Mouse (Mus musculus) liver, embryonic 16.5 days (tissue): Measurements from ENCODE around the gene Adamts12. TPM values are rescaled to one million over a fixed set of nuclear protein-coding genes. Genes with fewer than 3 reads are reported as not detected.

Experiments used
- ATAC-seq: fragments of 200-750 bp; cut with Nextera tagmentation; 2 replicates; pipeline ENCODE4 v1.8.0; 2017; ENCODE audit warnings: low read depth, mild to moderate bottlenecking, moderate number of reproducible peaks, moderate library complexity
- H3K27ac ChIP-seq: fragments of 300-500 bp; sonication (generic); 2 replicates; pipeline ENCODE4 v1.5.1; 2014; ENCODE audit warnings: mild to moderate bottlenecking, low read length
- H3K27me3 ChIP-seq: fragments of 300-500 bp; sonication (generic); 2 replicates; pipeline ENCODE4 v1.6.1; 2014; ENCODE audit warnings: low read depth, low read length, mixed read lengths; ENCODE audit not compliant: control insufficient read depth, insufficient read depth
- H3K36me3 ChIP-seq: fragments of 300-500 bp; sonication (generic); 2 replicates; pipeline ENCODE4 v1.6.1; 2014; ENCODE audit warnings: mild to moderate bottlenecking; ENCODE audit not compliant: control insufficient read depth, insufficient read depth
- H3K4me1 ChIP-seq: fragments of 300-500 bp; sonication (generic); 2 replicates; pipeline ENCODE4 v1.6.1; 2014; ENCODE audit warnings: low read depth, low read length, mixed read lengths; ENCODE audit not compliant: control insufficient read depth
- H3K4me2 ChIP-seq: fragments of 300-500 bp; sonication (generic); 2 replicates; pipeline ENCODE4 v1.6.1; 2014; ENCODE audit warnings: low read depth, low read length, mixed read lengths
- H3K4me3 ChIP-seq: fragments of 300-500 bp; sonication (generic); 2 replicates; pipeline ENCODE4 v1.5.1; 2014; ENCODE audit warnings: low read depth, mild to moderate bottlenecking, low read length
- H3K9ac ChIP-seq: fragments of 300-500 bp; sonication (generic); 2 replicates; pipeline ENCODE4 v1.6.1; 2014; ENCODE audit warnings: low read depth, low read length
- H3K9me3 ChIP-seq: fragments of 300-500 bp; sonication (generic); replicated peaks from 2 replicates; pipeline ENCODE4 v1.6.1; 2016; ENCODE audit warnings: low read length; ENCODE audit not compliant: control insufficient read depth
- WGBS: fragments of 180-500 bp; shearing (Covaris S2); extraction: QIAGEN DNeasy Blood & Tissue Kit; methylation state at CpG from one replicate; pipeline ENCODE4 v1.1.7; 2014; ENCODE audit not compliant: insufficient replicate concordance; 5-methylcytosine and 5-hydroxymethylcytosine counted together
- polyA plus RNA-seq: library from polyadenylated mRNA; unstranded; fragments of >200 nt; fragmentation: Nextera tagmentation; extraction: Ambion mirVana; gene quantifications from 2 replicates; pipeline ENCODE4 v1.2.1, GENCODE M21; 2015

The Adamts12 gene
- polyA plus RNA-seq, 1 experiment from 2014 or later: 0.34 TPM

DNA sequence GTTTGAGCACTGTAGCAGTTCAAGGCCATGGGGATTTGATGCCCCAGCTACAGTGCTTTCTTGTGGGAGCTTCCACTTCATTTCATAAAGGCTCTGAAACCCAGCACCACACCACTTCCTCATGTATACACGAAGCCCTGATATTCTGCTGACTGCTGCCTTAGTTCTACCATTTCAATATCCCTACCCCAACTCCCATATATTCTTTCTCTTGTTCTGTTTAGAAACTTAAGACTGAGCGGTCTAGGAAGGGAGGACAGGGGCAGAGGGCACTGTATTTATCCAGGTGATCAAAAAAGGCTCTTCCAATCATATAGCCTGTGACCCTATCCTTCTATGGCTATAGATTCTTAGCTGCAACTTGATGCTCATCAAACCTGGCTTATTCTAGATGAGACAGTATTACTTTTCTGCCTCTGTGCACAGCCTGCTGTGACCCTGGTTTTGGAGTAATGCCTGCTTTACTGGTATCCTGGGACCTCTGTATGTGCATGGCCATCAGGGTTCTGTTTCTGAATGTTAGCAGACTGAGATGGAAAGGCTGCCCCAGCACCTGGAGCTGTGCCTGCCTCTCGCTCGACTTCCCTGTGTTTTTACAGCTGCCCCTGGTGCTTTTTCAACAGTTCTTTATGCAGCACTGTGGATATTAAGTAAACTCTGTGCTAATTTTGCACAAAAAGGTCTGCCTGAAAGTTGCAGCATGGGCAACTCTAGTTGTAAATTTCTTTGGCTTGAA, 33.5 kb downstream of the Adamts12 start:
- Histone ChIP-seq H3K9ac (no peak overlapping the region), H3K27ac (no peak overlapping the region), H3K9me3 (no peaks in the 10 kb centered on the region), H3K4me2 (no peak overlapping the region), H3K4me3 (no peak overlapping the region), H3K27me3 (no peaks in the 10 kb centered on the region), H3K4me1 (no peaks in the 10 kb centered on the region), H3K36me3 (no peaks in the 10 kb centered on the region)
- no peak for ATAC-seq
- WGBS: 47% methylated on average over 4 of the region's 4 CpGs

DNA sequence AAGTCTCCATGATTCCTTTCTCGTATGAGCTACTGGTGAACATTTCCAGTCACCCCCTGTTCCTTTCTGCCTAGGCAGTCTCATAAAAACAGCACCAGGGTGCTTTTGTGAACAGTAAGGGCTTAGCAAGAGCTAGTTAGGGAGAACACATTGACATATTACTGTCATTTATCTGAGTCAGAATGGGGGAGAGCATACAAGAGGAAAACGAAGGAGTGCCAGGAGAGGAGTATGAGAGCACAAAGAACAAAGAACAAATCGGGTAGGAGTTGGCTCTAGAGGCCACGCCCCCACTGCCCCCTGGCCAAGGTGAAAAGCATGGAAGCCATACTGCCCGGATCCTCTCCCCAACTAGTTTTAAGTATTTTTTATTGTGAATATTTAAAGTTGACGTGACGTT, 34.4 kb downstream of the Adamts12 start:
- no peaks in the 10 kb centered on the region for H3K4me1 ChIP-seq
- H3K36me3 ChIP-seq: no peaks in the 10 kb centered on the region
- no peak overlapping the region for H3K9ac ChIP-seq
- H3K4me3 ChIP-seq: no peak overlapping the region
- no peaks in the 10 kb centered on the region for H3K9me3 ChIP-seq
- no peak overlapping the region for H3K4me2 ChIP-seq
- no peak for ATAC-seq
- H3K27ac ChIP-seq: no peak overlapping the region
- 62% methylated on average over 7 of the region's 7 CpGs for WGBS
- no peaks in the 10 kb centered on the region for H3K27me3 ChIP-seq

DNA sequence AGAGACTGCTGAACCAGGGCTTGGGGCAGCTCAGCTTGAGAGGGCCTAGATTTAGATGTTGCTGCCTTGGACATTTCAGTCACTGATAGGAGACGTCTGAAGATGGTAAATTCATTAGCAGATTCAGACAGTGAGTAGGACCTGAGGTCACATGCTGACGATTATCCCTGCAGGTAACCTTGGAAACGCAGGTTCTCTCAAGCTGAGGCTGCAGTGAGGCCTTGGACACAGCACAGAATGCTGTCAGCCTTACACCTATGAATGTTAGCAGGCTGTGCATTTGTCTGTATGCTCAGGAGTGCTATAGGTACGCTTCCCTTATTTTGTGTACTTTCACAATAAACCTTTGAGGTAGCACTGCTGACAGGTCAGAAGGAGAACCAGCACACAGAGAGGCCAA, 36.3 kb downstream of the Adamts12 start:
- H3K27me3 ChIP-seq: no peaks in the 10 kb centered on the region
- H3K4me3 ChIP-seq: no peak overlapping the region
- H3K4me1 ChIP-seq: no peaks in the 10 kb centered on the region
- ATAC-seq: no peak
- H3K9ac ChIP-seq: no peak overlapping the region
- no peaks in the 10 kb centered on the region for H3K9me3 ChIP-seq
- no peaks in the 10 kb centered on the region for H3K36me3 ChIP-seq
- no peak overlapping the region for H3K27ac ChIP-seq
- WGBS: 58% methylated on average over 4 of the region's 4 CpGs
- H3K4me2 ChIP-seq: no peak overlapping the region

DNA sequence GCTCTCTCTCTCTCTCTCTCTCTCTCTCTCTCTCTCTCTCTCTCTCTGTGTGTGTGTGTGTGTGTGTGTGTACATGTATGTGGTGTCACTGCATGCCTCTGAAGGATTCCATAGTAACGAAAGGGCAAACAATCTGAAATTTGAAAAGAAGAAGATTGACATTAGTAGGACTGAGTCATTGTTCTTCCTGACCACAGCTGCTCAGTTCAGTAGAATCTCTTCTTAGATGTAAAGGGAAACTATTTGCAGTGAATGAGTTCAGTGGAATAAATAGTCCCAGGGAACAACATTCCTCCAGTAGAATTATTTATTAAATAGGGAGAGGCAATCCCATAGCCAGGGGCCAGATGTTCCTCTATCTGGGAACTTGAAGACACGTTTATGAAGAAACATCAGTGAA, 40.5 kb downstream of the Adamts12 start:
- 40% methylated on average over 2 of the region's 2 CpGs for WGBS

DNA sequence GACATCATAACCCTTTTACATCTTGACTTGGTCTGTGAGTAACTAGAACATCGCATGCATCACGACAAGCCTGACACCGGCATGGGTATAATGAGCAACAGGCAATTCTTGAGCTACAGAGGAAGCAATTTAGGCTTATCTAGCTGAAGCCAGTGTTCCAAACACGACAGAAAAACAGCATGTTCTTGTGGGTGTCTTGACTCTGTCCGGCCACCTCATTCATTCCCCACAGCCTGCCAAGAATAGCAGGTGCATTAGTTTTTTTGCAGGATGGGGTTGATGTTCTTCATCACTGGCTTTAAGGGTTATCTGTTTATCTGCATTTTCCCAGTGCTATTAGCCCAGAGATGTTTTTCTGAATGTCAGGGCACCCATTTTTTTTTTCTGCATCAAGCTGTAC, 42.8 kb downstream of the Adamts12 start:
- Histone ChIP-seq H3K4me3 (no peak overlapping the region), H3K27ac (no peak overlapping the region), H3K4me2 (no peak overlapping the region), H3K36me3 (no peaks in the 10 kb centered on the region), H3K27me3 (no peaks in the 10 kb centered on the region), H3K4me1 (no peaks in the 10 kb centered on the region), H3K9ac (no peak overlapping the region), H3K9me3 (no peaks in the 10 kb centered on the region)
- 49% methylated on average over 5 of the region's 5 CpGs for WGBS
- no peak for ATAC-seq

More for the DNA sequence above, 40.5 kb downstream of the Adamts12 start:
- no peaks in the 10 kb centered on the region for H3K36me3 ChIP-seq
- H3K27me3 ChIP-seq: no peaks in the 10 kb centered on the region
- no peaks in the 10 kb centered on the region for H3K4me1 ChIP-seq
- no peak overlapping the region for H3K4me2 ChIP-seq
- no peak overlapping the region for H3K27ac ChIP-seq
- H3K4me3 ChIP-seq: no peak overlapping the region
- no peaks in the 10 kb centered on the region for H3K9me3 ChIP-seq
- no peak overlapping the region for H3K9ac ChIP-seq
- ATAC-seq: no peak

DNA sequence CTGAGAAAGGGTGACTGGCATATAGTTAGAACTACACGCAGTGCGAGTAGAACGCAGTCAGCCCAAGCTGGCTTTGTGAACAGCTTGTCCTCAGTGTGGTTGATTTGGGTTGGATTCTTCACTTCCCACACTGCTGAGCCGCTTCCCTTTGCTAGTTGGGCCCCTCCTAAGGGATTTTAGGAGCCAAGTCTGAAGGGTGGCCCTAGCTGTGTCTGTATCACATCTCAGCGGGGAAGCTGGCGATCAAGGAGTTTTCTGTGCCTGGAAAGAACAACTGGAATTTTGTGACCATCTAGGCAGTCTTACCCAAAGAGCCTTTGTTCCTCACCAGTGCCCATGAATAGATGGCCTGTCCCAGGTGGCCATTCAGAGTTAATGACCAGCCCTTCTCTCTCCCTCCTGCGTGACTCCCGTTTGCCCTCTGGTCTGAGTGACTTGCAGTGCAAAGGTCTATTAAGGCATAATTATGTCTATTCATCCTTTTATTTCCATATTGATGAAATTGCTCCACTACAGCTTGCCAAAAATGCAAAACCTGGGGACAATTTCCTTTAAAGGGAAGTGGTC, 50.1 kb downstream of the Adamts12 start:
- no peaks in the 10 kb centered on the region for H3K4me1 ChIP-seq
- H3K9me3 ChIP-seq: no peaks in the 10 kb centered on the region
- no peaks in the 10 kb centered on the region for H3K36me3 ChIP-seq
- no peaks in the 10 kb centered on the region for H3K27me3 ChIP-seq
- ATAC-seq: no peak
- no peak overlapping the region for H3K27ac ChIP-seq
- 70% methylated on average over 8 of the region's 8 CpGs for WGBS
- no peak overlapping the region for H3K4me3 ChIP-seq
- no peak overlapping the region for H3K9ac ChIP-seq
- H3K4me2 ChIP-seq: no peak overlapping the region

DNA sequence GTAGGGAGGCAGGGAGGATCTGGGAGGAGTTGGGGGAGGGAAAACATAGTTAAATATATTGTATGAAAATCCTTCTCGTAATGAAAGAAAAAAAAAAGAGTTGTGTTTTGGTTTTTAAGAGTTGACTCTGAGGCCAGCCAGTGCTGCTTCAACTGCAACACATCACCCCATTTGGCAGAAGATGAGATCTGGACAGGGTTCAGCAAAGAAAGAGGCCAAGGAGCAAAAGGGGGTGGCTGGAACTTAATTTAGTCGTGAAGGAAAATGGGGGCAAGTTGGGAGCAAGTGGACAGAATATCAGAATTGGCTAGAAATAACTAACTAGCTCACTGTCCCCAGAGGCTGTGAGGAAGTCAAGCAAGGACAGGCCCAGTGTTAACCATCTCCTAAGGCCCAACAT, 51.7 kb downstream of the Adamts12 start:
- ATAC-seq: no peak
- no peak overlapping the region for H3K27ac ChIP-seq
- H3K9me3 ChIP-seq: no peaks in the 10 kb centered on the region
- no peak overlapping the region for H3K4me3 ChIP-seq
- WGBS: 55% methylated on average over 2 of the region's 2 CpGs
- H3K9ac ChIP-seq: no peak overlapping the region
- no peak overlapping the region for H3K4me2 ChIP-seq
- H3K36me3 ChIP-seq: no peaks in the 10 kb centered on the region
- H3K27me3 ChIP-seq: no peaks in the 10 kb centered on the region
- H3K4me1 ChIP-seq: no peaks in the 10 kb centered on the region

DNA sequence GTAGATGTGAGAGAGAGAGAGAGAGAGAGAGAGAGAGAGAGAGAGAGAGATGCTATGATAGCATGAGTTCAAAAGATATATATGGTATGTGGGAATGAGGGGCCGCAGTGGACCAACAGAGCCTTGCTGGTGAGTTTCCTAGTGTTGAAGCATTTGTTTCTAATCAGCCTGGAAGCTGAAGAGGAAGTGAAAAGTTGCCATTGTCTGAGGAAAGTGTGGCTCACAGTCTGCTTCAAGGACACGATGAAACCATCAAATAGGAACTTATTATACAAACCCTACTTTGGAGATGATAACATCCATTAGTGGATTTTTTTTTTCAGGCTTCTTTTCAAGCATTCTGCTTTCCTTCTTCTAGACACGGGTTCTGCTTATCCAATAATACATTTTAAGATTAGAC, 52.3 kb downstream of the Adamts12 start:
- no peaks in the 10 kb centered on the region for H3K27me3 ChIP-seq
- H3K27ac ChIP-seq: no peak overlapping the region
- H3K4me1 ChIP-seq: no peaks in the 10 kb centered on the region
- no peak overlapping the region for H3K9ac ChIP-seq
- 36% methylated on average over 3 of the region's 3 CpGs for WGBS
- no peak overlapping the region for H3K4me2 ChIP-seq
- ATAC-seq: no peak
- no peak overlapping the region for H3K4me3 ChIP-seq
- no peaks in the 10 kb centered on the region for H3K9me3 ChIP-seq
- H3K36me3 ChIP-seq: no peaks in the 10 kb centered on the region

DNA sequence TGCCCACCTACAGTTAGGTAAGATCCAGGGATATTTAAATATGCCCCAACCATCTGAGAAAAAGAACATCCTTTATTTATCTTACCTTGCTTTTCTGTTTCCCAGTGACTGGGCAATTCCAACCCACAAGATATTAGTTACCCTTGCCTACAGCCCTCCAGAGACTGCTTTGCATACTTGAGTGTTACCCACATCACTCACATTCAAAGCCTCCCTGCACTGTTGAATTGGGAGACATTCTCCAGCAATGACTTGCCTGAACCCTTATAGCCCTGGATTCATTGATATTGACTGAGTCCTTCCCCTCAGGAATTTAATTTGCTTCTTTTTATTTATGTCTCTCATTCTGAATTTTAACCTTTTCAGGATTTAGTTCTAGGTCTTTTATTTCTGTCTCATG, 53.8 kb downstream of the Adamts12 start:
- Histone ChIP-seq H3K9ac (no peak overlapping the region), H3K27me3 (no peaks in the 10 kb centered on the region), H3K27ac (no peak overlapping the region), H3K4me3 (no peak overlapping the region), H3K9me3 (no peaks in the 10 kb centered on the region), H3K36me3 (no peaks in the 10 kb centered on the region), H3K4me1 (no peaks in the 10 kb centered on the region), H3K4me2 (no peak overlapping the region)
- ATAC-seq: no peak
